Mouse (Mus musculus) limb, embryonic 14.5 days (tissue): ENCODE measurements around the gene Celf2. TPM values are rescaled to one million over a fixed set of nuclear protein-coding genes. Genes with fewer than 3 reads are reported as not detected.
A peak's percentile ranks its signal among the peaks of the same experiment; 100 is the strongest.

ENCODE experiments used
- ATAC-seq: fragments of 200-750 bp; cut with Nextera tagmentation; 2 replicates; pipeline ENCODE4 v1.8.0; 2017; ENCODE audit warnings: low read depth, moderate number of reproducible peaks, moderate TSS enrichment; ENCODE audit not compliant: low FRiP score
- DNase-seq: peaks from one replicate; pipeline ENCODE4 v3.0.0-alpha.2; 2015; ENCODE audit warnings: low spot score
- H3K27ac ChIP-seq: fragments of 300-500 bp; sonication (generic); replicated peaks from 2 replicates; pipeline ENCODE4 v1.5.1; 2014; ENCODE audit warnings: low read depth, mild to moderate bottlenecking, low read length, moderate library complexity, mixed read lengths
- H3K27me3 ChIP-seq: fragments of 300-500 bp; sonication (generic); 2 replicates; pipeline ENCODE4 v1.6.1; 2014; ENCODE audit warnings: low read length, mixed read lengths; ENCODE audit not compliant: control insufficient read depth, insufficient read depth
- H3K36me3 ChIP-seq: fragments of 300-500 bp; sonication (generic); 2 replicates; pipeline ENCODE4 v1.6.1; 2014; ENCODE audit warnings: mild to moderate bottlenecking, low read length, moderate library complexity, mixed read lengths; ENCODE audit not compliant: control insufficient read depth, insufficient read depth
- H3K4me1 ChIP-seq: fragments of 300-500 bp; sonication (generic); 2 replicates; pipeline ENCODE4 v1.6.1; 2014; ENCODE audit warnings: antibody characterized with exemption, low read length, mixed read lengths; ENCODE audit not compliant: control insufficient read depth, insufficient read depth
- H3K4me2 ChIP-seq: fragments of 300-500 bp; sonication (generic); replicated peaks from 2 replicates; pipeline ENCODE4 v1.6.1; 2014; ENCODE audit warnings: low read depth, mild to moderate bottlenecking, low read length, moderate library complexity; ENCODE audit not compliant: severe bottlenecking
- H3K4me3 ChIP-seq: fragments of 300-500 bp; sonication (generic); replicated peaks from 2 replicates; pipeline ENCODE4 v1.5.1; 2014; ENCODE audit warnings: low read length
- H3K9ac ChIP-seq: fragments of 300-500 bp; sonication (generic); 2 replicates; pipeline ENCODE4 v1.6.1; 2014; ENCODE audit warnings: mild to moderate bottlenecking, low read depth, low read length, moderate library complexity; ENCODE audit not compliant: severe bottlenecking
- H3K9me3 ChIP-seq: fragments of 300-500 bp; sonication (generic); 2 replicates; pipeline ENCODE4 v1.6.1; 2016; ENCODE audit warnings: low read length; ENCODE audit not compliant: control insufficient read depth
- POLR2A ChIP-seq: fragments of 200-500 bp; IDR thresholded peaks from 2 replicates; pipeline ENCODE4 v1.8.0; 2012; ENCODE audit warnings: inconsistent platforms, mild to moderate bottlenecking, moderate library complexity, borderline replicate concordance; ENCODE audit not compliant: insufficient read depth, insufficient read length; ENCODE audit errors: extremely low read depth
- WGBS: fragments of 180-500 bp; shearing (Covaris S2); extraction: QIAGEN DNeasy Blood & Tissue Kit; methylation state at CpG from one replicate; pipeline ENCODE4 v1.1.7; 2014; 5-methylcytosine and 5-hydroxymethylcytosine counted together
- polyA plus RNA-seq, 2 experiments: library from polyadenylated mRNA; depleted of rRNA in 1 of 2; stranded (reverse) in 1 of 2; unstranded in 1 of 2; fragments of >200 nt; fragmentation: Nextera tagmentation in 1 of 2; extraction: Ambion mirVana in 1 of 2; gene quantifications; 2 replicates each; pipeline versions ENCODE4 v1.2.1 to v1.2.3; 2012 to 2014

Gene Celf2
- polyA plus RNA-seq, 2 experiments = 55.3 to 75.1 TPM

- no peaks in the 10 kb centered on the region for H3K27me3 ChIP-seq
- no peak for ATAC-seq
- no peak for DNase-seq
These were observed 935.7 kb downstream of the Celf2 start for GRCm38 (mm10) chr2:6573640-6574039.

GRCm38 (mm10) chr2:6572976-6573375 is 936.4 kb downstream of the Celf2 start:
- Histone ChIP-seq H3K9ac (no peak overlapping the region), H3K36me3 (no peaks in the 10 kb centered on the region), H3K4me1 (no peaks in the 10 kb centered on the region), H3K4me2 (no peak overlapping the region), H3K27ac (no peak overlapping the region), H3K4me3 (no peak overlapping the region), H3K27me3 (no peaks in the 10 kb centered on the region), H3K9me3 (no peaks in the 10 kb centered on the region)
- 70% methylated on average over 5 of the region's 5 CpGs for WGBS
- TF ChIP-seq POLR2A = no peak
- no peak for DNase-seq
- ATAC-seq = no peak

More at GRCm38 (mm10) chr2:6573640-6574039, 935.7 kb downstream of the Celf2 start:
- no peak for TF ChIP-seq POLR2A
- 84% methylated on average over 2 of the region's 2 CpGs for WGBS
- Histone ChIP-seq H3K36me3 (no peaks in the 10 kb centered on the region), H3K9ac (no peak overlapping the region), H3K27ac (no peak overlapping the region), H3K9me3 (no peaks in the 10 kb centered on the region), H3K4me3 (no peak overlapping the region), H3K4me2 (no peak overlapping the region), H3K4me1 (no peaks in the 10 kb centered on the region)

GRCm38 (mm10) chr2:6569040-6569542 is 940.3 kb downstream of the Celf2 start:
- TF ChIP-seq POLR2A = no peak
- ATAC-seq (no peak), DNase-seq (peak; percentile 9)
- H3K9me3 ChIP-seq = no peaks in the 10 kb centered on the region
- no peaks in the 10 kb centered on the region for H3K27me3 ChIP-seq
- no peak overlapping the region for H3K4me2 ChIP-seq
- 73% methylated on average over 1 of the region's 1 CpGs for WGBS
- H3K4me3 ChIP-seq = no peak overlapping the region
- no peaks in the 10 kb centered on the region for H3K4me1 ChIP-seq
- H3K36me3 ChIP-seq = no peaks in the 10 kb centered on the region
- H3K27ac ChIP-seq = no peak overlapping the region
- H3K9ac ChIP-seq = no peak overlapping the region

GRCm38 (mm10) chr2:6565175-6565574 is 944.2 kb downstream of the Celf2 start:
- no peaks in the 10 kb centered on the region for H3K27me3 ChIP-seq

GRCm38 (mm10) chr2:6561337-6561736 is 948.0 kb downstream of the Celf2 start:
- Histone ChIP-seq H3K36me3 (no peaks in the 10 kb centered on the region), H3K4me1 (no peaks in the 10 kb centered on the region), H3K9me3 (no peaks in the 10 kb centered on the region), H3K27ac (no peak overlapping the region), H3K27me3 (no peaks in the 10 kb centered on the region), H3K9ac (no peak overlapping the region), H3K4me2 (no peak overlapping the region), H3K4me3 (no peak overlapping the region)
- ATAC-seq (no peak), DNase-seq (no peak)
- TF ChIP-seq POLR2A = no peak
- 86% methylated on average over 3 of the region's 3 CpGs for WGBS

More at GRCm38 (mm10) chr2:6565175-6565574, 944.2 kb downstream of the Celf2 start:
- Histone ChIP-seq H3K27ac (no peak overlapping the region), H3K4me1 (no peaks in the 10 kb centered on the region), H3K4me3 (no peak overlapping the region), H3K9ac (no peak overlapping the region), H3K9me3 (no peaks in the 10 kb centered on the region), H3K36me3 (no peaks in the 10 kb centered on the region), H3K4me2 (no peak overlapping the region)
- no peak for TF ChIP-seq POLR2A
- DNase-seq = no peak
- no peak for ATAC-seq
- WGBS = 88% methylated on average over 3 of the region's 3 CpGs

- H3K36me3 ChIP-seq = no peaks in the 10 kb centered on the region
- no peaks in the 10 kb centered on the region for H3K9me3 ChIP-seq
- 94% methylated on average over 3 of the region's 3 CpGs for WGBS
- no peak for TF ChIP-seq POLR2A
- H3K4me1 ChIP-seq = no peaks in the 10 kb centered on the region
- no peak overlapping the region for H3K27ac ChIP-seq
- H3K27me3 ChIP-seq = no peaks in the 10 kb centered on the region
- no peak overlapping the region for H3K9ac ChIP-seq
- no peak overlapping the region for H3K4me3 ChIP-seq
- H3K4me2 ChIP-seq = no peak overlapping the region
- DNase-seq (no peak), ATAC-seq (no peak)
These were observed 948.6 kb downstream of the Celf2 start for GRCm38 (mm10) chr2:6560802-6561201.
